Mouse (Mus musculus): Measurements from ENCODE around the gene Fcrla. TPM values are rescaled to one million over a fixed set of nuclear protein-coding genes. Genes with fewer than 3 reads are reported as not detected.
"Not testable (repeated sequence)": the region's sequence is repeated elsewhere in the genome, so short reads cannot be mapped to it uniquely, and the experiment has no call there.

Fcrla gene
- total and polyA plus RNA-seq, 3 experiments, result 10.6 to 30.6 (median 17.7) TPM

DNA sequence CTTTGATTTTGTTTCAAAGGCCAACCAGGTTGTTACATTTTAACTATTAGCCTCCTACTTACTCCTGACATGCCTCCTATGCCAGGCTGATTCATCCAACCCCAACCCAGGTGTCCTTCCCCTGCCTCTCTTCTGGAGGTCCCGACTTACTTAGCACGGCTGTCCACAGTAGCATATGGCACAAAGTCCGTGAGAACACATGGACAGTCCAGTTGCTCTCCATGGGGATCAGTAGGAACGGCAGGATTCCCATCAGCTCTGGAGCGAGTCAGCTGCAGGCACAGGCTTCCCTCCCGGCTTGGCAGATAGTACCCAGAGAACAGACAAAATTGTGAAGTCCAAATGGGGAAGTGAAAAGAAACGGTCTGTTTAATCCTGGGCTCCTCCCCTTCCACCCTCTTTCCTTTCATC is 48.4 kb upstream of the Fcrla start:
- peak overlapping the region; percentile 64; the same call in 1 of the 2 replicates for H3K27ac ChIP-seq (ENCODE audit: insufficient read depth, low read depth)
- dilution Hi-C loops (cut with MboI; ENCODE audit: extremely low pct_ligation_motif_present, extremely low pct_unique_long_range_greater_than_20kb, low sequenced_read_pairs), result no loop called here

GRCm38 (mm10) chr1:170975350-170975749 is 48.0 kb upstream of the Fcrla start:
- in situ Hi-C loops (cut with MboI; ENCODE audit: low pct_ligation_motif_present, low pct_unique_long_range_greater_than_20kb, low sequenced_read_pairs), result loop anchor here (25.0 kb wide), 1 partner anchor 338 kb away; the partner anchor contains the start of gene Olfml2b

More for the DNA sequence above, 48.4 kb upstream of the Fcrla start:
- Histone ChIP-seq H3K9me3 (replicated peaks; ENCODE audit: low read length) (no peaks in the 10 kb centered on the region), H3K79me2 (replicated peaks; ENCODE audit: control insufficient read depth, extremely low read depth, insufficient read depth, poor library complexity, severe bottlenecking) (no peaks in the 10 kb centered on the region; the same call in 1 of the 2 replicates), H3K4me1 (ENCODE audit: control insufficient read depth in 1 of 2, insufficient read depth in 2 of 2) (peaks cover 17 to 58% of the 10 kb centered on the region in 2 experiments), H3K4me3 (replicated peaks in 1 of 3; ENCODE audit: low read depth in 2 of 3, low read length in 2 of 3, poor library complexity in 1 of 3) (peak overlapping the region; percentile 59 to 77 (median 66)), H3K9ac (ENCODE audit: insufficient read depth, low read depth) (peak overlapping the region; percentile 55), H3K27me3 (replicated peaks) (no peaks in the 10 kb centered on the region), H3K36me3 (replicated peaks in 1 of 2; ENCODE audit: control insufficient read depth in 1 of 2, insufficient read depth in 1 of 2, low read length in 1 of 2) (peaks cover 0 to 11% of the 10 kb centered on the region in 2 experiments), H3K4me2 (ENCODE audit: insufficient read depth, low read depth, poor library complexity, severe bottlenecking) (peak overlapping the region; percentile 79)
- in situ Hi-C loops (cut with MboI; ENCODE audit: low pct_ligation_motif_present, low pct_unique_long_range_greater_than_20kb, low sequenced_read_pairs), result loop anchor here (25.0 kb wide), 1 partner anchor 338 kb away; the partner anchor contains the start of gene Olfml2b
- peak; percentile 72 for DNase-seq (ENCODE audit: extremely low read depth)
- no peak for TF ChIP-seq USF1 (IDR thresholded peaks at IDR 0.05; ENCODE audit: low read depth, low read length)
- 0 out of 2 replicates have a peak, but pooled peaks have one; percentile 28 for TF ChIP-seq TBP (conservative IDR thresholded peaks at IDR 0.05; ENCODE audit: low read depth, low read length)
- TF ChIP-seq BHLHE40 (IDR thresholded peaks at IDR 0.05; ENCODE audit: low read depth, low read length), result 0 out of 2 replicates have a peak, but pooled peaks have one; percentile 21
- TF ChIP-seq CHD1 (IDR thresholded peaks at IDR 0.05; ENCODE audit: low read depth, low read length), result no peak
- TF ChIP-seq HCFC1 (IDR thresholded peaks at IDR 0.05; ENCODE audit: low read depth, low read length), result no peak
- TF ChIP-seq PAX5 (IDR thresholded peaks at IDR 0.05; ENCODE audit: low read length), result no peak
- TF ChIP-seq EP300 (IDR thresholded peaks at IDR 0.05; ENCODE audit: low read length), result peak; percentile 88
- no peak for TF ChIP-seq MXI1 (IDR thresholded peaks at IDR 0.05; ENCODE audit: low read depth, low read length)
- TF ChIP-seq RCOR1 (conservative IDR thresholded peaks at IDR 0.05; ENCODE audit: low read depth, low read length), result 0 out of 2 replicates have a peak, but pooled peaks have one; percentile 65
- TF ChIP-seq MAFK (IDR thresholded peaks at IDR 0.05; ENCODE audit: insufficient replicate concordance, low read length), result no peak
- TF ChIP-seq ELF1 (IDR thresholded peaks at IDR 0.05; ENCODE audit: low read depth, low read length), result no peak
- no peak for TF ChIP-seq ZMIZ1 (IDR thresholded peaks at IDR 0.05; ENCODE audit: low read depth, low read length)
- no peak for TF ChIP-seq JUND (conservative IDR thresholded peaks at IDR 0.05; ENCODE audit: low read depth, low read length)
- peak; percentile 91 for TF ChIP-seq IRF4 (IDR thresholded peaks at IDR 0.05; ENCODE audit: low read depth, low read length)
- TF ChIP-seq SIN3A (IDR thresholded peaks at IDR 0.05; ENCODE audit: low read length), result peak; percentile 21; the same call in 1 of the 2 replicates
- no peak for TF ChIP-seq UBTF (IDR thresholded peaks at IDR 0.05; ENCODE audit: low read depth, low read length)
- no peak for TF ChIP-seq CTCF (conservative IDR thresholded peaks at IDR 0.05 in 1 of 2, IDR thresholded peaks at IDR 0.05 in 1 of 2; ENCODE audit: low read depth in 2 of 2, low read length in 2 of 2)
- 0 out of 2 replicates have a peak, but pooled peaks have one; percentile 39 for TF ChIP-seq NELFE (IDR thresholded peaks at IDR 0.05; ENCODE audit: low read depth, low read length)
- TF ChIP-seq ZNF384 (IDR thresholded peaks at IDR 0.05; ENCODE audit: low read depth, low read length), result no peak
- no peak for TF ChIP-seq E2F4 (IDR thresholded peaks at IDR 0.05; ENCODE audit: insufficient replicate concordance, low read depth, low read length)
- no peak for TF ChIP-seq ETS1 (conservative IDR thresholded peaks at IDR 0.05; ENCODE audit: low read depth, low read length)
- TF ChIP-seq SMC3 (IDR thresholded peaks at IDR 0.05; ENCODE audit: low read depth, low read length), result peak; percentile 2; the same call in 1 of the 2 replicates
- peak; percentile 63 for TF ChIP-seq POLR2A (IDR thresholded peaks at IDR 0.05; ENCODE audit: low read depth, low read length)
- no peak for TF ChIP-seq MYC (IDR thresholded peaks at IDR 0.05; ENCODE audit: low read depth, low read length)
- TF ChIP-seq TCF12 (IDR thresholded peaks at IDR 0.05; ENCODE audit: low read depth, low read length), result peak; percentile 39; the same call in 1 of the 2 replicates
- TF ChIP-seq POLR2AphosphoS2 (IDR thresholded peaks at IDR 0.05; ENCODE audit: low read depth, low read length), result no peak
- no peak for TF ChIP-seq USF2 (conservative IDR thresholded peaks at IDR 0.05; ENCODE audit: low read depth, low read length)
- TF ChIP-seq KAT2A (IDR thresholded peaks at IDR 0.05; ENCODE audit: insufficient replicate concordance, low read length), result no peak
- TF ChIP-seq MEF2A (IDR thresholded peaks at IDR 0.05; ENCODE audit: borderline replicate concordance, low read depth, low read length), result peak; percentile 52; the same call in 1 of the 2 replicates

More at GRCm38 (mm10) chr1:170975350-170975749, 48.0 kb upstream of the Fcrla start:
- H3K9me3 ChIP-seq (replicated peaks; ENCODE audit: low read length); DNase-seq (ENCODE audit: extremely low read depth); H3K27ac ChIP-seq (ENCODE audit: insufficient read depth, low read depth); H3K27me3 ChIP-seq (replicated peaks); H3K79me2 ChIP-seq (replicated peaks; ENCODE audit: control insufficient read depth, extremely low read depth, insufficient read depth, poor library complexity, severe bottlenecking); dilution Hi-C loops (cut with MboI; ENCODE audit: extremely low pct_ligation_motif_present, extremely low pct_unique_long_range_greater_than_20kb, low sequenced_read_pairs): not testable (repeated sequence)
- H3K4me3 ChIP-seq (replicated peaks in 1 of 3; ENCODE audit: low read depth in 2 of 3, low read length in 2 of 3, poor library complexity in 1 of 3), result peak overlapping the region; percentile 59 to 77 (median 66)
- H3K4me2 ChIP-seq (ENCODE audit: insufficient read depth, low read depth, poor library complexity, severe bottlenecking), result peak overlapping the region; percentile 59
- peaks cover 0 to 11% of the 10 kb centered on the region in 2 experiments for H3K36me3 ChIP-seq (replicated peaks in 1 of 2; ENCODE audit: control insufficient read depth in 1 of 2, insufficient read depth in 1 of 2, low read length in 1 of 2)
- peak overlapping the region; percentile 55 for H3K9ac ChIP-seq (ENCODE audit: insufficient read depth, low read depth)
- H3K4me1 ChIP-seq (ENCODE audit: control insufficient read depth in 1 of 2, insufficient read depth in 2 of 2), result peaks cover 17 to 58% of the 10 kb centered on the region in 2 experiments
